Mouse (Mus musculus): ENCODE data around the gene Hcst.

- TF ChIP-seq MAFK (IDR thresholded peaks at IDR 0.05; ENCODE audit: insufficient read depth, low read depth, low read length), result no peak
- TF ChIP-seq HCFC1 (IDR thresholded peaks at IDR 0.05; ENCODE audit: borderline replicate concordance, insufficient read depth, low read length), result no peak
Observed at GRCm38 (mm10) chr7:30411023-30411422, 8.6 kb downstream of the Hcst start.

Measured in ES-E14 (cell line).